ENCODE assay signal across 9 mouse cellular contexts in the genomic region with DNA sequence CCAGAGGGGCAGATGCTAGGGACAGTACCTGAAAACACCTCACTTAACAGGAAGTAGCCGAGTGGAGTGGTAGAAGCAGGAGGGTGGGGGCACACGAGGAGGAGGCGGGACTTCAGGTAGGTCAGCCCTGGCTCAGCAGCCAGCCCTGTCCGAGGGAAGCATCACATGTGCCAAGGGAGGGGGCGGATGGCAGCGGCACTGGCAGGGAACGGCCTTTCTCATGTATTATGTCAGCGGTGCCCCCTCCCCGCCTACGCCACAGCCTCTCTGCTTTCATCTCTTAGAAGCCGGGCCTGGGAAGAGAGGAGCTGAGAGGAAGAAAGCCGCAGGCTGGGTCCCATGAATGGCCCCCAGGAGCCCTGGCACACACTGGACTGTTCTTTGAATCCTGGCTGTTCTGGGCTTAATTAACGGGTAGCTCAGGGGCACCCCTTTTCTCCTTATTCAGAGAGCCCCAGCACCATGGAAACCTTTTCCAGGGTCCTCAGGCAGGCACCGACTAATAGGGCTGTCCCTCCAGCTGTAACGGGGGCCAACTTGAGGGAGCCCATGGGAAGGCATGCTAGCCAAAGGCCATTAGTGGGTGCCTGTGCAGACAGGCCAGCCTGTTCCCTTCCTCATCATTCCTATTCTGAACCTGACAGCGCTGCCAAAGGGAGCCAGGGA. TPM values are rescaled to one million over a fixed set of nuclear protein-coding genes. Genes with fewer than 3 reads are reported as not detected.
DNase-seq lines count a peak whose midpoint lies in the region; ATAC-seq and TF ChIP-seq lines count a peak whose summit lies in the region.
"Had no signal": no experiment of that assay in that cellular context is flagged by ENCODE, and none has a peak within 500 bp of the region (broad histone marks: within the 10 kb centered on the region; RNA-seq: fewer than 3 reads in every experiment).

No protein-coding gene starts in this region.

- H3K9ac ChIP-seq in hindbrain, embryonic 16.5 days (ENCODE audit: low read depth, low read length): peak overlapping the region; percentile 42; the same call in 1 of the 2 replicates
- H3K9ac ChIP-seq in midbrain, embryonic 11.5 days (ENCODE audit: low read length): no peak overlapping the region
- H3K9ac ChIP-seq in liver, postnatal 0 days (replicated peaks): no peak overlapping the region
- H3K9ac ChIP-seq: liver, embryonic 13.5 days had no signal

- DNase-seq in adrenal gland, postnatal 14 days: peak; percentile 46
- DNase-seq in adrenal gland, postnatal 10 days: no peak
- peak; percentile 37 to 45 for DNase-seq in cerebellum, postnatal 36 days
- no peak for DNase-seq in midbrain, embryonic 11.5 days (ENCODE audit: low spot score, missing footprints)
- no peak for DNase-seq in heart, postnatal 25 days (ENCODE audit: low spot score)
- DNase-seq in adrenal gland, postnatal 36 days: no peak
- no peak for DNase-seq in liver, postnatal 0 days
- DNase-seq: liver, embryonic 13.5 days had no signal

- H3K4me3 ChIP-seq in hindbrain, embryonic 16.5 days (ENCODE audit: low read length): no peak overlapping the region
- H3K4me3 ChIP-seq in midbrain, embryonic 11.5 days (ENCODE audit: low read depth, low read length): no peak overlapping the region
- no peak overlapping the region for H3K4me3 ChIP-seq in liver, postnatal 0 days (ENCODE audit: low read depth, low read length)
- H3K4me3 ChIP-seq: liver, embryonic 13.5 days had no signal

- WGBS in hindbrain, embryonic 16.5 days: 17% methylated on average over 16 of the region's 16 CpGs
- WGBS in midbrain, embryonic 11.5 days: 40% methylated on average over 16 of the region's 16 CpGs
- WGBS in liver, postnatal 0 days (ENCODE audit: insufficient replicate concordance): 55% methylated on average over 16 of the region's 16 CpGs

- no peaks in the 10 kb centered on the region for H3K36me3 ChIP-seq in hindbrain, embryonic 16.5 days (ENCODE audit: control insufficient read depth, insufficient read depth, low read length)
- no peaks in the 10 kb centered on the region for H3K36me3 ChIP-seq in midbrain, embryonic 11.5 days (ENCODE audit: control insufficient read depth, insufficient read depth, low read length)
- H3K36me3 ChIP-seq in liver, postnatal 0 days (replicated peaks; ENCODE audit: insufficient read depth, low read length): no peaks in the 10 kb centered on the region
- H3K36me3 ChIP-seq: liver, embryonic 13.5 days had no signal

- no peaks in the 10 kb centered on the region for H3K9me3 ChIP-seq in hindbrain, embryonic 16.5 days (ENCODE audit: control insufficient read depth, low read length)
- no peaks in the 10 kb centered on the region for H3K9me3 ChIP-seq in midbrain, embryonic 11.5 days (ENCODE audit: control insufficient read depth, low read length)
- H3K9me3 ChIP-seq in liver, postnatal 0 days (ENCODE audit: low read length): no peaks in the 10 kb centered on the region
- H3K9me3 ChIP-seq: liver, embryonic 13.5 days had no signal

- H3K27me3 ChIP-seq in hindbrain, embryonic 16.5 days (replicated peaks; ENCODE audit: control insufficient read depth, insufficient read depth, low read length): no peaks in the 10 kb centered on the region
- no peaks in the 10 kb centered on the region for H3K27me3 ChIP-seq in midbrain, embryonic 11.5 days (ENCODE audit: control insufficient read depth, insufficient read depth, low read length)
- H3K27me3 ChIP-seq in liver, postnatal 0 days (ENCODE audit: insufficient read depth, low read length): no peaks in the 10 kb centered on the region

- H3K27ac ChIP-seq in hindbrain, embryonic 16.5 days (ENCODE audit: low read depth, low read length): peak overlapping the region; percentile 79
- 0 out of 2 replicates have a peak overlapping the region, but pooled peaks have one; percentile 5 for H3K27ac ChIP-seq in midbrain, embryonic 11.5 days (ENCODE audit: low read depth, low read length)
- no peak overlapping the region for H3K27ac ChIP-seq in liver, postnatal 0 days (ENCODE audit: low read depth)
- H3K27ac ChIP-seq: liver, embryonic 13.5 days had no signal

- peak; percentile 93 for ATAC-seq in hindbrain, embryonic 16.5 days
- no peak for ATAC-seq in midbrain, embryonic 11.5 days (ENCODE audit: low FRiP score)
- no peak for ATAC-seq in liver, postnatal 0 days

- TF ChIP-seq CTCF in liver, postnatal 0 days (IDR thresholded peaks at IDR 0.05; ENCODE audit: low read depth): no peak

- peaks cover 16% of the 10 kb centered on the region for H3K4me1 ChIP-seq in hindbrain, embryonic 16.5 days (ENCODE audit: control insufficient read depth, insufficient read depth, low read depth, low read length)
- H3K4me1 ChIP-seq in midbrain, embryonic 11.5 days (ENCODE audit: control insufficient read depth, insufficient read depth, low read length): peaks cover 2% of the 10 kb centered on the region; the same call in 1 of the 2 replicates
- peaks cover 12% of the 10 kb centered on the region for H3K4me1 ChIP-seq in liver, postnatal 0 days (ENCODE audit: insufficient read depth)

- peak overlapping the region; percentile 11; the same call in 1 of the 2 replicates for H3K4me2 ChIP-seq in hindbrain, embryonic 16.5 days (ENCODE audit: low read length)
- no peak overlapping the region for H3K4me2 ChIP-seq in midbrain, embryonic 11.5 days
- no peak overlapping the region for H3K4me2 ChIP-seq in liver, postnatal 0 days (ENCODE audit: low read depth, low read length)
- H3K4me2 ChIP-seq: liver, embryonic 13.5 days had no signal

- TF ChIP-seq EP300 in liver, postnatal 0 days (IDR thresholded peaks at IDR 0.05; ENCODE audit: low read depth): no peak

- intact Hi-C loops in heart, postnatal 25 days (cut with DNase I): no loop called here

RNA-seq across cellular contexts. Expression of gene Ttyh3, which starts 10.9 kb away (rescaled TPM):
- 72.5 and 83.6 TPM in 2 replicates for total RNA-seq in adrenal gland, postnatal 14 days (2021)
- total RNA-seq in adrenal gland, postnatal 10 days (2021): 100 to 1,000 TPM in 1 of 2 experiments, 10 to 100 TPM in 1; 79.8 to 108 TPM
- polyA plus RNA-seq in hindbrain, embryonic 16.5 days (2015; fragmentation: Nextera tagmentation; extraction: Ambion mirVana): 56.0 and 68.9 TPM in 2 replicates
- 42.9 and 46.4 TPM in 2 replicates for polyA plus RNA-seq in midbrain, embryonic 11.5 days (2014; fragmentation: Nextera tagmentation; extraction: Ambion mirVana)
- total RNA-seq in heart, postnatal 25 days (2021): 10 to 100 TPM; 15.6 to 18.6 TPM
- total RNA-seq in adrenal gland, postnatal 36 days (2021): 100 to 1,000 TPM in 1 of 2 experiments, 10 to 100 TPM in 1; 42.4 to 108 TPM
- polyA plus RNA-seq in liver, postnatal 0 days (2015; fragmentation: Nextera tagmentation; extraction: Ambion mirVana): 5.2 and 6.5 TPM in 2 replicates

RNA-seq across cellular contexts. Expression of gene Iqce, which starts 42.4 kb away (rescaled TPM):
- 19.0 and 22.7 TPM in 2 replicates for total RNA-seq in adrenal gland, postnatal 14 days (2021)
- total RNA-seq in adrenal gland, postnatal 10 days (2021): 10 to 100 TPM; 18.9 to 23.6 TPM
- polyA plus RNA-seq in hindbrain, embryonic 16.5 days (2015; fragmentation: Nextera tagmentation; extraction: Ambion mirVana): 27.9 and 28.6 TPM in 2 replicates
- polyA plus RNA-seq in midbrain, embryonic 11.5 days (2014; fragmentation: Nextera tagmentation; extraction: Ambion mirVana): 13.9 and 15.6 TPM in 2 replicates
- 1 to 10 TPM; 4.5 to 7.5 TPM for total RNA-seq in heart, postnatal 25 days (2021)
- total RNA-seq in adrenal gland, postnatal 36 days (2021): 10 to 100 TPM; 18.6 to 19.7 TPM
- 3.6 and 4.2 TPM in 2 replicates for polyA plus RNA-seq in liver, postnatal 0 days (2015; fragmentation: Nextera tagmentation; extraction: Ambion mirVana)

RNA-seq across cellular contexts. Expression of gene Brat1, which starts 45.1 kb away (rescaled TPM):
- 16.8 and 19.6 TPM in 2 replicates for total RNA-seq in adrenal gland, postnatal 14 days (2021)
- 10 to 100 TPM; 15.4 to 17.0 TPM for total RNA-seq in adrenal gland, postnatal 10 days (2021)
- polyA plus RNA-seq in hindbrain, embryonic 16.5 days (2015; fragmentation: Nextera tagmentation; extraction: Ambion mirVana): 24.3 and 27.4 TPM in 2 replicates
- polyA plus RNA-seq in midbrain, embryonic 11.5 days (2014; fragmentation: Nextera tagmentation; extraction: Ambion mirVana): 8.3 and 11.4 TPM in 2 replicates
- 1 to 10 TPM; 7.2 to 8.4 TPM for total RNA-seq in heart, postnatal 25 days (2021)
- total RNA-seq in adrenal gland, postnatal 36 days (2021): 10 to 100 TPM; 16.4 to 25.6 TPM
- polyA plus RNA-seq in liver, postnatal 0 days (2015; fragmentation: Nextera tagmentation; extraction: Ambion mirVana): 4.7 and 4.9 TPM in 2 replicates

RNA-seq across cellular contexts. Expression of gene Lfng, which starts 52.6 kb away (rescaled TPM):
- total RNA-seq in adrenal gland, postnatal 14 days (2021): 13.7 and 26.8 TPM in 2 replicates
- 10 to 100 TPM; 18.2 to 24.6 TPM for total RNA-seq in adrenal gland, postnatal 10 days (2021)
- 27.1 and 30.2 TPM in 2 replicates for polyA plus RNA-seq in hindbrain, embryonic 16.5 days (2015; fragmentation: Nextera tagmentation; extraction: Ambion mirVana)
- polyA plus RNA-seq in midbrain, embryonic 11.5 days (2014; fragmentation: Nextera tagmentation; extraction: Ambion mirVana): 38.3 and 40.5 TPM in 2 replicates
- total RNA-seq in heart, postnatal 25 days (2021): 10 to 100 TPM in 1 of 2 experiments, 1 to 10 TPM in 1; 7.3 to 10.8 TPM
- 10 to 100 TPM in 1 of 2 experiments, 1 to 10 TPM in 1; 9.6 to 12.7 TPM for total RNA-seq in adrenal gland, postnatal 36 days (2021)
- polyA plus RNA-seq in liver, postnatal 0 days (2015; fragmentation: Nextera tagmentation; extraction: Ambion mirVana): 5.0 and 5.9 TPM in 2 replicates

Comparison
In these comparisons a context has a peak if more than half of its experiments do, and no peak if none do; other contexts are left out.
1. DNase-seq: peak in adrenal gland, postnatal 14 days (single experiment) and cerebellum, postnatal 36 days (2 of 2); none in adrenal gland, postnatal 10 days (single experiment), midbrain, embryonic 11.5 days (single experiment), heart, postnatal 25 days (single experiment), adrenal gland, postnatal 36 days (0 of 2) and liver, postnatal 0 days (single experiment).